Mouse (Mus musculus) heart, adult 2 months (tissue): ENCODE measurements at regions not wholly inside any gene's neighbourhood (a gene's known extent, or its start where the extent isn't known, plus 50 kb on each side); places are given as distances from the start of the nearest gene placed in this dataset.

Source experiments
- CTCF ChIP-seq: fragments of 200-600 bp; IDR thresholded peaks from 2 replicates; pipeline ENCODE4 v1.8.1; 2022; ENCODE audit warnings: antibody characterized with exemption, mild to moderate bottlenecking, moderate library complexity
- POLR2A ChIP-seq: fragments of 200-500 bp; IDR thresholded peaks from 2 replicates; pipeline ENCODE4 v1.6.1; 2011; ENCODE audit warnings: mild to moderate bottlenecking, low read depth, low read length, control low read depth; ENCODE audit not compliant: insufficient read depth

- TF ChIP-seq CTCF (no peak), POLR2A (no peak)
Measured at GRCm38 (mm10) chr4:105496176-105496575, 293.5 kb upstream of the Gm12728 start.
